Mouse (Mus musculus): Measurements from ENCODE around the gene Dbndd2.

GRCm38 (mm10) chr2:164540652-164541427 is 54.9 kb downstream of the Dbndd2 start:
- TF ChIP-seq POLR2A (IDR thresholded peaks at IDR 0.05; ENCODE audit: low read depth, low read length) (no peak), CTCF (IDR thresholded peaks at IDR 0.05; ENCODE audit: borderline replicate concordance, insufficient read depth, low read length) (no peak)

All from embryonic fibroblast, embryonic 13.5 days (primary cell).